Mouse (Mus musculus) embryonic facial prominence, embryonic 14.5 days (tissue): ENCODE measurements at regions not wholly inside any gene's neighbourhood (a gene's known extent, or its start where the extent isn't known, plus 50 kb on each side); places are given as distances from the start of the nearest gene placed in this dataset.

Experiments used
- ATAC-seq: fragments of 200-750 bp; cut with Nextera tagmentation; 2 replicates; pipeline ENCODE4 v1.8.0; 2017; ENCODE audit warnings: low read depth, moderate number of reproducible peaks, moderate TSS enrichment
- DNase-seq: peaks from one replicate; pipeline ENCODE4 v3.0.0-alpha.2; 2015; ENCODE audit warnings: low spot score
- H3K27ac ChIP-seq: fragments of 300-500 bp; sonication (generic); replicated peaks from 2 replicates; pipeline ENCODE4 v1.5.1; 2014; ENCODE audit warnings: low read depth, mild to moderate bottlenecking, low read length, moderate library complexity
- H3K27me3 ChIP-seq: fragments of 300-500 bp; sonication (generic); replicated peaks from 2 replicates; pipeline ENCODE4 v1.6.1; 2014; ENCODE audit warnings: low read length; ENCODE audit not compliant: control insufficient read depth, insufficient read depth
- H3K36me3 ChIP-seq: fragments of 300-500 bp; sonication (generic); 2 replicates; pipeline ENCODE4 v1.6.1; 2014; ENCODE audit warnings: low read length, mixed read lengths; ENCODE audit not compliant: control insufficient read depth, insufficient read depth
- H3K4me1 ChIP-seq: fragments of 300-500 bp; sonication (generic); 2 replicates; pipeline ENCODE4 v1.6.1; 2014; ENCODE audit warnings: antibody characterized with exemption, low read length; ENCODE audit not compliant: control insufficient read depth, insufficient read depth
- H3K4me2 ChIP-seq: fragments of 300-500 bp; sonication (generic); 2 replicates; pipeline ENCODE4 v1.6.1; 2014; ENCODE audit warnings: low read depth, mild to moderate bottlenecking, low read length, moderate library complexity, mixed read lengths
- H3K4me3 ChIP-seq: fragments of 300-500 bp; sonication (generic); 2 replicates; pipeline ENCODE4 v1.5.1; 2014; ENCODE audit warnings: low read depth, mild to moderate bottlenecking, low read length
- H3K9ac ChIP-seq: fragments of 300-500 bp; sonication (generic); 2 replicates; pipeline ENCODE4 v1.6.1; 2014; ENCODE audit warnings: low read depth, mild to moderate bottlenecking, low read length, moderate library complexity, mixed read lengths
- H3K9me3 ChIP-seq: fragments of 300-500 bp; sonication (generic); 2 replicates; pipeline ENCODE4 v1.6.1; 2016; ENCODE audit warnings: low read length; ENCODE audit not compliant: control insufficient read depth
- WGBS: fragments of 180-500 bp; shearing (Covaris S2); extraction: QIAGEN DNeasy Blood & Tissue Kit; methylation state at CpG from one replicate; pipeline ENCODE4 v1.1.7; 2014; 5-methylcytosine and 5-hydroxymethylcytosine counted together

GRCm38 (mm10) chr17:29436871-29437534 is 53.5 kb upstream of the Pim1 start:
- H3K27ac ChIP-seq, result peak overlapping the region; percentile 80
- H3K4me2 ChIP-seq, result peak overlapping the region; percentile 82
- WGBS, result 3% methylated on average over 29 of the region's 36 CpGs
- no peaks in the 10 kb centered on the region for H3K36me3 ChIP-seq
- DNase-seq, result peak; percentile 89
- H3K27me3 ChIP-seq, result no peaks in the 10 kb centered on the region
- H3K4me1 ChIP-seq, result peaks cover 18% of the 10 kb centered on the region
- peak overlapping the region; percentile 42 for H3K4me3 ChIP-seq
- ATAC-seq, result peak; percentile 92
- H3K9me3 ChIP-seq, result no peaks in the 10 kb centered on the region
- H3K9ac ChIP-seq, result peak overlapping the region; percentile 64

GRCm38 (mm10) chr17:29437535-29438324 is 52.8 kb upstream of the Pim1 start:
- Histone ChIP-seq H3K9ac (peak overlapping the region; percentile 64), H3K9me3 (no peaks in the 10 kb centered on the region), H3K4me2 (peak overlapping the region; percentile 82), H3K36me3 (no peaks in the 10 kb centered on the region), H3K4me1 (peaks cover 14% of the 10 kb centered on the region), H3K27me3 (no peaks in the 10 kb centered on the region), H3K4me3 (peak overlapping the region; percentile 42), H3K27ac (peak overlapping the region; percentile 80)
- WGBS, result 37% methylated on average over 16 of the region's 16 CpGs
- no peak for ATAC-seq
- DNase-seq, result no peak

- Histone ChIP-seq H3K27me3 (no peaks in the 10 kb centered on the region), H3K4me1 (peaks cover 14% of the 10 kb centered on the region), H3K9ac (no peak overlapping the region), H3K4me2 (peak overlapping the region; percentile 82), H3K27ac (0 out of 2 replicates have a peak overlapping the region, but pooled peaks have one; percentile 17), H3K36me3 (no peaks in the 10 kb centered on the region), H3K4me3 (no peak overlapping the region), H3K9me3 (no peaks in the 10 kb centered on the region)
- ATAC-seq (no peak), DNase-seq (peak; percentile 74)
- 22% methylated on average over 16 of the region's 17 CpGs for WGBS
These were observed 52.0 kb upstream of the Pim1 start for GRCm38 (mm10) chr17:29438347-29439235.

- ATAC-seq (no peak), DNase-seq (no peak)
- Histone ChIP-seq H3K27ac (no peak overlapping the region), H3K4me3 (no peak overlapping the region), H3K27me3 (no peaks in the 10 kb centered on the region), H3K4me2 (no peak overlapping the region), H3K9ac (no peak overlapping the region), H3K36me3 (no peaks in the 10 kb centered on the region), H3K9me3 (no peaks in the 10 kb centered on the region), H3K4me1 (peaks cover 14% of the 10 kb centered on the region)
- 71% methylated on average over 4 of the region's 4 CpGs for WGBS
These were observed 50.6 kb upstream of the Pim1 start for GRCm38 (mm10) chr17:29439992-29440391.

- H3K27me3 ChIP-seq, result no peaks in the 10 kb centered on the region
- no peak overlapping the region for H3K27ac ChIP-seq
- H3K4me1 ChIP-seq, result peaks cover 14% of the 10 kb centered on the region
- DNase-seq (no peak), ATAC-seq (no peak)
- H3K4me3 ChIP-seq, result no peak overlapping the region
- no peaks in the 10 kb centered on the region for H3K9me3 ChIP-seq
- no peak overlapping the region for H3K4me2 ChIP-seq
- H3K36me3 ChIP-seq, result no peaks in the 10 kb centered on the region
- 0 out of 2 replicates have a peak overlapping the region, but pooled peaks have one; percentile 25 for H3K9ac ChIP-seq
These were observed 50.1 kb upstream of the Pim1 start for GRCm38 (mm10) chr17:29440490-29440889.
